In the genomic region with DNA sequence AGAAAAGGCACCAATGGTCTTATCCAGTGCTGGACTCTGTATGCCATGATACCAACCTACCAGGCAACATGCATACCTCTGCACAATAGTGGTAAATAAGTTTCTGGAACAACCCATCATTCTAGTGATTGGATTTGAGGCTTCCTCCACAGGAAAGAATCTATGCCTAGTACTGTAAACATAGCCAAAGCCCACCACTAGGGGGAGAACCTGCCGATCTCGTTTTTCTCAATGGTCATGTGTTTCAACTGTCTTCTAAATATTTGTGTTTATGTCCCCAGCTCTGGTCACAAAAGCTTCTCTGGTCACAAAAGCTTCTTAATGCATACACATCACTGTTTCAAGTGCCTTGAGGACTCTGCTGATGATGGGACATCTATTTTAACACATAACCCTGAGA, we compare ENCODE assay signal across 14 mouse cellular contexts. TPM values are rescaled to one million over a fixed set of nuclear protein-coding genes. Genes with fewer than 3 reads are reported as not detected.
A peak's percentile ranks its signal among the peaks of the same experiment; 100 is the strongest.
DNase-seq lines count a peak whose midpoint lies in the region; ATAC-seq and TF ChIP-seq lines count a peak whose summit lies in the region.
"Had no signal": no experiment of that assay in that cellular context is flagged by ENCODE, and none has a peak within 500 bp of the region (broad histone marks: within the 10 kb centered on the region; RNA-seq: fewer than 3 reads in every experiment).

No protein-coding gene starts in this region.

- peak; percentile 21 for TF ChIP-seq CTCF in heart, postnatal 0 days (IDR thresholded peaks at IDR 0.05; ENCODE audit: low read depth)
- TF ChIP-seq CTCF in liver, postnatal 0 days (IDR thresholded peaks at IDR 0.05; ENCODE audit: low read depth): peak; percentile 44

- no peak for TF ChIP-seq EP300 in heart, postnatal 0 days (IDR thresholded peaks at IDR 0.05; ENCODE audit: low read depth)
- no peak for TF ChIP-seq EP300 in liver, postnatal 0 days (IDR thresholded peaks at IDR 0.05; ENCODE audit: low read depth)

- DNase-seq in heart, postnatal 0 days (ENCODE audit: low spot score): no peak
- no peak for DNase-seq in heart, adult 18-20 months
- DNase-seq in liver, postnatal 0 days: no peak
- DNase-seq in liver (no peak), ES-CJ7 (ENCODE audit: low read depth, low spot score) (peak; percentile 37)
- DNase-seq in kidney, postnatal 10 days: peak; percentile 25
- DNase-seq in spleen, postnatal 36 days (ENCODE audit: low spot score in 2 of 2): no peak
- DNase-seq in limb, embryonic 10.5 days (ENCODE audit: low spot score): no peak
- DNase-seq: adrenal gland, adult 8-10 months; embryo, embryonic 11 days; gastrocnemius, postnatal 25 days; spleen, adult 18-20 months had no signal

- H3K4me2 ChIP-seq in heart, postnatal 0 days (ENCODE audit: low read depth, low read length): no peak overlapping the region
- no peak overlapping the region for H3K4me2 ChIP-seq in liver, postnatal 0 days (ENCODE audit: low read depth, low read length)
- H3K4me2 ChIP-seq: limb, embryonic 12.5 days had no signal

- no peaks in the 10 kb centered on the region for H3K4me1 ChIP-seq in heart, postnatal 0 days (ENCODE audit: control insufficient read depth, insufficient read depth)
- H3K4me1 ChIP-seq in liver, postnatal 0 days (ENCODE audit: insufficient read depth): no peaks in the 10 kb centered on the region
- H3K4me1 ChIP-seq in limb, embryonic 10.5 days: no peaks in the 10 kb centered on the region
- H3K4me1 ChIP-seq: limb, embryonic 12.5 days had no signal

- H3K9me3 ChIP-seq in heart, postnatal 0 days (replicated peaks; ENCODE audit: control insufficient read depth, low read length): no peaks in the 10 kb centered on the region
- H3K9me3 ChIP-seq in liver, postnatal 0 days (ENCODE audit: low read length): no peaks in the 10 kb centered on the region
- no peaks in the 10 kb centered on the region for H3K9me3 ChIP-seq in limb, embryonic 10.5 days (replicated peaks)
- H3K9me3 ChIP-seq: limb, embryonic 12.5 days had no signal

- 61% methylated on average over 2 of the region's 2 CpGs for WGBS in heart, postnatal 0 days
- 64% methylated on average over 2 of the region's 2 CpGs for WGBS in liver, postnatal 0 days (ENCODE audit: insufficient replicate concordance)
- 68% methylated on average over 2 of the region's 2 CpGs for WGBS in limb, embryonic 10.5 days

- H3K9ac ChIP-seq in heart, postnatal 0 days (replicated peaks; ENCODE audit: low read depth, low read length): no peak overlapping the region
- no peak overlapping the region for H3K9ac ChIP-seq in liver, postnatal 0 days (replicated peaks)
- H3K9ac ChIP-seq: limb, embryonic 12.5 days had no signal

- no peaks in the 10 kb centered on the region for H3K36me3 ChIP-seq in heart, postnatal 0 days (replicated peaks; ENCODE audit: control insufficient read depth, insufficient read depth, low read length)
- no peaks in the 10 kb centered on the region for H3K36me3 ChIP-seq in liver, postnatal 0 days (replicated peaks; ENCODE audit: insufficient read depth, low read length)
- H3K36me3 ChIP-seq in limb, embryonic 10.5 days: no peaks in the 10 kb centered on the region
- H3K36me3 ChIP-seq: limb, embryonic 12.5 days had no signal

- H3K4me3 ChIP-seq in heart, postnatal 0 days (ENCODE audit: low read depth, low read length): no peak overlapping the region
- no peak overlapping the region for H3K4me3 ChIP-seq in liver, postnatal 0 days (ENCODE audit: low read depth, low read length)
- H3K4me3 ChIP-seq in limb, embryonic 10.5 days: no peak overlapping the region
- H3K4me3 ChIP-seq: limb, embryonic 12.5 days; myocyte had no signal

- ATAC-seq in heart, postnatal 0 days (ENCODE audit: insufficient read depth, low read depth): no peak
- ATAC-seq in liver, postnatal 0 days: no peak

- no peaks in the 10 kb centered on the region for H3K27me3 ChIP-seq in heart, postnatal 0 days (ENCODE audit: control insufficient read depth, insufficient read depth, low read length)
- H3K27me3 ChIP-seq in liver, postnatal 0 days (ENCODE audit: insufficient read depth, low read length): no peaks in the 10 kb centered on the region
- no peaks in the 10 kb centered on the region for H3K27me3 ChIP-seq in limb, embryonic 10.5 days (ENCODE audit: low read depth, poor library complexity, severe bottlenecking)
- H3K27me3 ChIP-seq: limb, embryonic 12.5 days had no signal

- H3K27ac ChIP-seq in heart, postnatal 0 days (ENCODE audit: low read depth): no peak overlapping the region
- no peak overlapping the region for H3K27ac ChIP-seq in liver, postnatal 0 days (ENCODE audit: low read depth)
- no peak overlapping the region for H3K27ac ChIP-seq in limb, embryonic 10.5 days
- H3K27ac ChIP-seq: limb, embryonic 12.5 days had no signal

RNA-seq across cellular contexts. Expression of a gene that starts 43.4 kb away (rescaled TPM):
- 12.9 and 15.8 TPM in 2 replicates for total RNA-seq in heart, postnatal 0 days (2014; rRNA removed; ENCODE audit: low replicate concordance)
- 19.4 and 20.3 TPM in 2 replicates for polyA plus RNA-seq in heart, postnatal 0 days (2015; fragmentation: Nextera tagmentation; extraction: Ambion mirVana)
- 10 to 100 TPM; 13.8 to 15.9 TPM for total RNA-seq in heart, adult 18-20 months (2021)
- polyA plus RNA-seq in liver, postnatal 0 days (2015; fragmentation: Nextera tagmentation; extraction: Ambion mirVana): 12.1 and 13.6 TPM in 2 replicates
- polyA plus RNA-seq in limb, embryonic 10.5 days (2016; fragmentation: Nextera tagmentation; extraction: Ambion mirVana): 88.6 and 111 TPM in 2 replicates

Comparison
In these comparisons a context has a peak if more than half of its experiments do, and no peak if none do; other contexts are left out.
1. DNase-seq: peak in ES-CJ7 (single experiment) and kidney, postnatal 10 days (single experiment); none in heart, postnatal 0 days (single experiment), heart, adult 18-20 months (0 of 2), liver, postnatal 0 days (single experiment), liver (single experiment), spleen, postnatal 36 days (0 of 2) and limb, embryonic 10.5 days (single experiment).